ENCODE assay signal across 24 mouse cellular contexts in the genomic region with DNA sequence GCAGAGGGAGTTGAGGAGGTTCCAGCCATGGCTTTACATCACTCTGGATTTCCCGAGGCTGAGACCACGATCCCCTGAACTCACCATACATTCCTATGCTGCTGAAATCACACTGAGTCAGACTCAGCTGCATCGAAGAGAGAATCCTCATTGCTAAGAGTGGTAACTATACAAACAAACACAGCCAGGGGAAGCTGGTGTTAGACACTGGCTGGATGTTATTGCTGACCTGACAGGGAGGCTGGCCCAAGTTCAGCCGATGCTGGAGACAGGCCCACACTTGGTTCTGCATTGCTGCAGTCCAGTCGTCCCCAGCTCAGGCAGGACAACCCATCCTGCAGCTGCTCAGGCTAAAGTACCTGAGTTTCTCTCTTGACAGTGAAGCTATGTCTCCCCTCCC. TPM values are rescaled to one million over a fixed set of nuclear protein-coding genes. Genes with fewer than 3 reads are reported as not detected.
A peak's percentile ranks its signal among the peaks of the same experiment; 100 is the strongest.
DNase-seq lines count a peak whose midpoint lies in the region; TF ChIP-seq lines count a peak whose summit lies in the region.
"Had no signal": no experiment of that assay in that cellular context is flagged by ENCODE, and none has a peak within 500 bp of the region (broad histone marks: within the 10 kb centered on the region; RNA-seq: fewer than 3 reads in every experiment).

No protein-coding gene starts in this region.

- H3K4me3 ChIP-seq in gastrocnemius, adult 2 months = no peak overlapping the region
- H3K4me3 ChIP-seq: embryonic facial prominence, embryonic 13.5 days; heart, adult 2 months; hindbrain, embryonic 12.5 days; limb, embryonic 15.5 days; liver, embryonic 15.5 days; midbrain, embryonic 12.5 days; neural tube, embryonic 15.5 days had no signal

- H3K27ac ChIP-seq in gastrocnemius, adult 2 months = no peak overlapping the region
- H3K27ac ChIP-seq: embryonic facial prominence, embryonic 13.5 days; heart, adult 2 months; hindbrain, embryonic 12.5 days; limb, embryonic 15.5 days; liver, embryonic 15.5 days; midbrain, embryonic 12.5 days; neural tube, embryonic 15.5 days had no signal

- intact Hi-C loops in gastrocnemius, adult 2 months (cut with DNase I) = no loop called here

- no peak for TF ChIP-seq CTCF in gastrocnemius, adult 2 months (IDR thresholded peaks at IDR 0.05)

- DNase-seq in gastrocnemius, adult 18-20 months (ENCODE audit: low spot score) = peak; percentile 39
- no peak for DNase-seq in gastrocnemius, adult 8-10 months (ENCODE audit: low spot score in 2 of 2)
- DNase-seq in lung, postnatal 4 days = peak; percentile 8 to 30
- DNase-seq in lung, postnatal 25 days (ENCODE audit: low spot score) = no peak
- DNase-seq in gastrocnemius, adult 2 months = peak; percentile 65
- no peak for DNase-seq in thymus, postnatal 25 days
- DNase-seq in spleen, adult 12 weeks (ENCODE audit: low spot score) = no peak
- DNase-seq: adrenal gland, postnatal 14 days; cerebellum, adult 9-11 months; kidney, adult 2 months; kidney, postnatal 14 days; spleen, adult 18-20 months; thymus, adult 18-20 months had no signal

RNA-seq across cellular contexts. Expression of a gene that starts 7.5 kb away (rescaled TPM):
- 1 to 10 TPM in 1 of 2 experiments, under 1 TPM in 1; 0.48 to 1.7 TPM for total RNA-seq in gastrocnemius, adult 18-20 months (2021)
- 1 to 10 TPM in 1 of 4 experiments, under 1 TPM in 2, not detected in 1; 0.46 to 1.0 (median 0.80) TPM for total RNA-seq in gastrocnemius, adult 8-10 months (2022)
- total RNA-seq in gastrocnemius, adult 2 months (2021) = under 1 TPM in 1 of 2 experiments, not detected in 1; 0.56 TPM
- total RNA-seq: adrenal gland, postnatal 14 days; CH12.LX; heart, adult 2 months; layer of hippocampus, adult 8-10 months; left cerebral cortex, postnatal 25 days; MEL had no signal

RNA-seq across cellular contexts. Expression of a gene that starts 10.9 kb away (rescaled TPM):
- total RNA-seq in gastrocnemius, adult 18-20 months (2021) = 10 to 100 TPM; 14.4 to 15.4 TPM
- total RNA-seq in gastrocnemius, adult 8-10 months (2022) = 1 to 10 TPM; 2.8 to 8.0 (median 6.7) TPM
- 10 to 100 TPM; 12.8 to 22.5 TPM for total RNA-seq in gastrocnemius, adult 2 months (2021)

RNA-seq across cellular contexts. Expression of a gene that starts 42.7 kb away (rescaled TPM):
- 1 to 10 TPM; 1.8 to 2.8 TPM for total RNA-seq in gastrocnemius, adult 18-20 months (2021)
- 1 to 10 TPM in 3 of 4 experiments, under 1 TPM in 1; 0.53 to 2.7 (median 1.5) TPM for total RNA-seq in gastrocnemius, adult 8-10 months (2022)
- total RNA-seq in gastrocnemius, adult 2 months (2021) = 1 to 10 TPM; 2.1 to 2.3 TPM

RNA-seq across cellular contexts. Expression of a gene that starts 53.7 kb away (rescaled TPM):
- 1 to 10 TPM; 5.9 to 7.3 TPM for total RNA-seq in gastrocnemius, adult 18-20 months (2021)
- 1 to 10 TPM; 6.5 to 7.6 (median 7.1) TPM for total RNA-seq in gastrocnemius, adult 8-10 months (2022)
- 1 to 10 TPM; 5.1 to 7.0 TPM for total RNA-seq in gastrocnemius, adult 2 months (2021)

Comparison
In these comparisons a context has a peak if more than half of its experiments do, and no peak if none do; other contexts are left out.
1. DNase-seq: peak in gastrocnemius, adult 18-20 months (single experiment), lung, postnatal 4 days (2 of 2) and gastrocnemius, adult 2 months (single experiment); none in gastrocnemius, adult 8-10 months (0 of 2), lung, postnatal 25 days (single experiment), thymus, postnatal 25 days (single experiment) and spleen, adult 12 weeks (single experiment).